Mouse (Mus musculus) liver, embryonic 11.5 days (tissue): Measurements from ENCODE around the gene Gng13. TPM values are rescaled to one million over a fixed set of nuclear protein-coding genes. Genes with fewer than 3 reads are reported as not detected.
"Not testable (repeated sequence)": the region's sequence is repeated elsewhere in the genome, so short reads cannot be mapped to it uniquely, and the experiment has no call there.

Experiments
- ATAC-seq: fragments of 200-750 bp; cut with Nextera tagmentation; replicated peaks from 2 replicates; pipeline ENCODE4 v1.8.0; 2017; ENCODE audit warnings: moderate number of reproducible peaks, mild to moderate bottlenecking, moderate TSS enrichment, moderate library complexity; ENCODE audit not compliant: low FRiP score
- DNase-seq: peaks from one replicate; pipeline ENCODE4 v3.0.0-alpha.2; 2017; ENCODE audit warnings: low spot score
- H3K27ac ChIP-seq: fragments of 300-500 bp; sonication (generic); 2 replicates; pipeline ENCODE4 v1.5.1; 2014; ENCODE audit warnings: mild to moderate bottlenecking, low read depth, low read length, control low read depth
- H3K27me3 ChIP-seq: fragments of 300-500 bp; sonication (generic); replicated peaks from 2 replicates; pipeline ENCODE4 v1.6.1; 2014; ENCODE audit warnings: low read length, mixed read lengths; ENCODE audit not compliant: control insufficient read depth, insufficient read depth
- H3K36me3 ChIP-seq: fragments of 300-500 bp; sonication (generic); 2 replicates; pipeline ENCODE4 v1.6.1; 2014; ENCODE audit warnings: mild to moderate bottlenecking, low read length, moderate library complexity, mixed read lengths; ENCODE audit not compliant: control insufficient read depth, insufficient read depth
- H3K4me1 ChIP-seq: fragments of 300-500 bp; sonication (generic); replicated peaks from 2 replicates; pipeline ENCODE4 v1.6.1; 2014; ENCODE audit warnings: low read length, mixed read lengths; ENCODE audit not compliant: control insufficient read depth, insufficient read depth
- H3K4me2 ChIP-seq: fragments of 300-500 bp; sonication (generic); 2 replicates; pipeline ENCODE4 v1.6.1; 2014; ENCODE audit warnings: mild to moderate bottlenecking, control low read depth, moderate library complexity
- H3K4me3 ChIP-seq: fragments of 300-500 bp; sonication (generic); 2 replicates; pipeline ENCODE4 v1.5.1; 2014; ENCODE audit warnings: low read depth, low read length, control low read depth
- H3K9ac ChIP-seq: fragments of 300-500 bp; sonication (generic); 2 replicates; pipeline ENCODE4 v1.6.1; 2014; ENCODE audit warnings: low read depth, low read length, control low read depth
- H3K9me3 ChIP-seq: fragments of 300-500 bp; sonication (generic); 2 replicates; pipeline ENCODE4 v1.6.1; 2016; ENCODE audit warnings: low read length, inconsistent platforms, mixed read lengths; ENCODE audit not compliant: control insufficient read depth
- WGBS: fragments of 180-500 bp; shearing (Covaris S2); extraction: QIAGEN DNeasy Blood & Tissue Kit; methylation state at CpG from one replicate; pipeline ENCODE4 v1.1.7; 2014; 5-methylcytosine and 5-hydroxymethylcytosine counted together
- polyA plus RNA-seq: library from polyadenylated mRNA; unstranded; fragments of >200 nt; fragmentation: Nextera tagmentation; extraction: Ambion mirVana; gene quantifications from 2 replicates; pipeline ENCODE4 v1.2.1, GENCODE M21; 2014

Gene Gng13
- polyA plus RNA-seq, 1 experiment from 2014 or later = 1.3 TPM

DNA sequence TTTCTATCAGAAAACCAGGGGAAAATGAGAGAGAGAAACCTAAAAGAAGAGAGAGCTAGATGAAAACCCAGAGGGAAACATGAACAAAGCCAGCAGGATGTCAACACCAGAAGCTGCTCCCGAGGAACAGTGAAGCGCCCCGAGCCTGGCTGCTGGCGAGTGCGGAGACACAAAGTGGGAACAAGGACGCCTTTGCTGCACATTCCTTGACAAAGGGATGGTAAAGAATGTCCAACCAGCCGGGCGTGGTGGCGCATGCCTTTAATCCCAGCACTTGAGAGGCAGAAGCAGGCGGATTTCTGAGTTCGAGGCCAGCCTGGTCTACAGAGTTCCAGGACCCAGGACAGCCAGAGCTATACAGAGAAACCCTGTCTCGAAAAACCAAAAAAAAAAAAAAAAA, 24.5 kb downstream of the Gng13 start:
- not testable (repeated sequence) for H3K9ac ChIP-seq, H3K27me3 ChIP-seq, H3K4me2 ChIP-seq, H3K36me3 ChIP-seq, H3K4me3 ChIP-seq, ATAC-seq, H3K4me1 ChIP-seq, H3K9me3 ChIP-seq, DNase-seq, H3K27ac ChIP-seq
- WGBS = 67% methylated on average over 12 of the region's 12 CpGs

DNA sequence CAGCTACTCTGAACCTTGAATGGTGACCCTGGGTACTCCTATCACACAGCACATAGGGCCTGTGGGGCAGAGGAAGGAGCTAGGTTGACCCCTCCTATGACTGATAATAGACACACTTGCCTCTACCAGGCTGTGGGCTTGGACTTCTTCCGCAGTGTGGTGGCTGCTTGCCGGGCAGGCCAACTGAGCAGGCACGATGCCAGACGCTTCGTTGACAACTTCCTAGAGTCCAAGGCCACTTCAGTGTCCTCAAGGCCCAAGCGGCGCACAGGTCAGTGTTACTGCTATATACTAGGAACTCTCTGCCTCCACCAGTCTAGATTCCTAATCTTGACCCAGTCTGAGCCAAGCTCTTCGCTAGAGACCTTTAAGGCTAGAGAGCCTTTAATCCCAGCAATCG, 26.9 kb downstream of the Gng13 start:
- no peak overlapping the region for H3K4me2 ChIP-seq
- no peak overlapping the region for H3K9ac ChIP-seq
- DNase-seq (no peak), ATAC-seq (no peak)
- H3K27me3 ChIP-seq = no peaks in the 10 kb centered on the region; the same call in 1 of the 2 replicates
- no peaks in the 10 kb centered on the region for H3K9me3 ChIP-seq
- H3K4me1 ChIP-seq = no peaks in the 10 kb centered on the region
- H3K4me3 ChIP-seq = no peak overlapping the region
- no peaks in the 10 kb centered on the region for H3K36me3 ChIP-seq
- H3K27ac ChIP-seq = no peak overlapping the region
- WGBS = 90% methylated on average over 9 of the region's 9 CpGs

DNA sequence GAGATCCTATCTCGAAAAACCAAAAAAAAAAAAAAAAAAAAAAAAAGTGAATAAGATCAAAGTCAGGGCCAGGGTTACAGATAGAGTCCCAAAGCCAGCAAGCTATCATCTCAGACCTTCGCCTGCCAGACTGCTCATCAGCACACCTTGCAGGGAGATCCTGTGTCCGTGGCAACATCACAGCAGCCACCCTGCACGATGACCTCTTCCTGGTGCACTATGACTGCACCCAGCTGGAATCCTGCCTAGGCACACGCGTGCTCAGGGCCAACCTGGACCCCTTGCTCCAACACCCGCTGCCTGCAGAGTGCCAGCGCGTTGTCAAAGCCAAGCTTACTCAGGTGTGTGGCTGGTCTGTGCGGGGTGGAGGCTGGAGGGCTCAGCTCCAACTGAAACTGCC, 27.3 kb downstream of the Gng13 start:
- WGBS = 66% methylated on average over 10 of the region's 10 CpGs
- no peak for ATAC-seq
- H3K4me3 ChIP-seq = no peak overlapping the region

DNA sequence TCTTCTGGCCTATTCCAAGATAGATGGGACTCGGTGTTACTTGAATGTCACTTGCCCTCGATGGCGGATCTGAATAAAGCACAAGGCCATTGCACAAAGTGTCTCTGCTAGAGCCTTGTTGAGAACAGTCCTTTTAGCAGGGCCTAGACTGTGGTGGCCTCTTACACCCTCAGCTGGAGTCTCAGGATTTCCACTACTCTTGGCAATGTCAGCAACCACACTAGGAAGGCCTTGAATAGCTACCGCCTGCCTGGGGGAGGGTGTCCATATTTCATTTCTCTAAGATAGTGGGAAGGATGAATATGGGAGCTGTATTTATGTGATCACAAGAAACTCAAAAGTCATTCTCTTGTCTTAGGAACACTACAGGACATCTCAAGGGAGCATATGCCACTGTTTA, 31.3 kb downstream of the Gng13 start:
- Histone ChIP-seq H3K36me3 (no peaks in the 10 kb centered on the region), H3K9me3 (no peaks in the 10 kb centered on the region), H3K27ac (no peak overlapping the region), H3K4me1 (no peaks in the 10 kb centered on the region), H3K4me2 (no peak overlapping the region), H3K9ac (no peak overlapping the region), H3K4me3 (no peak overlapping the region), H3K27me3 (no peaks in the 10 kb centered on the region; the same call in 1 of the 2 replicates)
- no peak for DNase-seq
- 88% methylated on average over 4 of the region's 4 CpGs for WGBS
- no peak for ATAC-seq

More for the DNA sequence above, 27.3 kb downstream of the Gng13 start:
- no peak for DNase-seq
- no peak overlapping the region for H3K27ac ChIP-seq
- H3K27me3 ChIP-seq = no peaks in the 10 kb centered on the region; the same call in 1 of the 2 replicates
- no peaks in the 10 kb centered on the region for H3K9me3 ChIP-seq
- no peaks in the 10 kb centered on the region for H3K36me3 ChIP-seq
- H3K9ac ChIP-seq = no peak overlapping the region
- no peak overlapping the region for H3K4me2 ChIP-seq
- no peaks in the 10 kb centered on the region for H3K4me1 ChIP-seq

DNA sequence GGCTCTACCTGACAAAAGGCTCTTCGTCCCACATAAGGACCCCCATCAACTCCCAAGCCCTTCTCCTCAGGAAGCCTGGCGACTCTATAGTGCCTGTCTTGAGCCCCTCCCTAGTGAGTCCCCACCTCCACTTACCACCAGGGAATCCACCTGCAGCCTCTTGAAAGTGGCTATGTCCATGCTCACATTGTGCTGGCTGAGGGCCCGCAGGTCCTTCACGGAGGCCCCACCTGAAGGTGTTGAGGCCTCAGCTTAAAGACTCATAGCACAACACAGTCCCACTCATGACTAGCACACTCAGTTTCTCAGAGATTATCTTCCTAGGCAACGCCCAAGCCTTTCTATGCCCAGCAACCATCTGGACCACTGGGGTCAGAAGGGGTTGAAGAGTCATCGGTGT, 32.3 kb downstream of the Gng13 start:
- 75% methylated on average over 6 of the region's 6 CpGs for whole genome bisulfite sequencing
- H3K27ac ChIP-seq = no peak overlapping the region
- no peak for ATAC-seq

DNA sequence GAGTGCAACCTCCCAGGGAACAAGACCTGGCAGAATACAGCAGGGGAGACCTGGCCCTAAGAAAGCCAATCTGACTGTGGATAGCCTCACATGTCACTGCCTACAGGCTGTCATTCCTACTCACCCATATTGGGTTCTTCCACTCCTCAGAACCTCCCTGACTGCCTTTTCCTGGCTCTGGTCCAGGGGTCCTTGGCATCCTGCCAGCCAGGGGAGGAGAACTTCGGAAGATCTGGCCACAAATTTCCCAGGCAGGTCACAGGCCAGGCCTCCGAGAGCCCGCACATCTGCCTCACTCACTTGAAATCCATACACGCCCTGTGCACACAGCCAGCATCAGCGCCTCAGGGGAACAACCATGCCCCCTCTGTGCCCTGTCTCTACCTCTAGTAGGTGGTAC, 34.5 kb downstream of the Gng13 start:
- H3K4me1 ChIP-seq = no peaks in the 10 kb centered on the region
- no peak overlapping the region for H3K9ac ChIP-seq
- no peaks in the 10 kb centered on the region for H3K9me3 ChIP-seq
- no peak for DNase-seq
- no peaks in the 10 kb centered on the region for H3K36me3 ChIP-seq
- no peak overlapping the region for H3K27ac ChIP-seq
- 58% methylated on average over 5 of the region's 5 CpGs for WGBS
- H3K4me2 ChIP-seq = no peak overlapping the region
- no peak for ATAC-seq
- H3K4me3 ChIP-seq = no peak overlapping the region
- no peaks in the 10 kb centered on the region; the same call in 1 of the 2 replicates for H3K27me3 ChIP-seq

More for the DNA sequence above, 32.3 kb downstream of the Gng13 start:
- DNase-seq = no peak
- no peaks in the 10 kb centered on the region for H3K9me3 ChIP-seq
- no peaks in the 10 kb centered on the region for H3K36me3 ChIP-seq
- no peak overlapping the region for H3K4me2 ChIP-seq
- H3K4me1 ChIP-seq = no peaks in the 10 kb centered on the region
- H3K27me3 ChIP-seq = no peaks in the 10 kb centered on the region; the same call in 1 of the 2 replicates
- H3K4me3 ChIP-seq = no peak overlapping the region
- H3K9ac ChIP-seq = no peak overlapping the region

DNA sequence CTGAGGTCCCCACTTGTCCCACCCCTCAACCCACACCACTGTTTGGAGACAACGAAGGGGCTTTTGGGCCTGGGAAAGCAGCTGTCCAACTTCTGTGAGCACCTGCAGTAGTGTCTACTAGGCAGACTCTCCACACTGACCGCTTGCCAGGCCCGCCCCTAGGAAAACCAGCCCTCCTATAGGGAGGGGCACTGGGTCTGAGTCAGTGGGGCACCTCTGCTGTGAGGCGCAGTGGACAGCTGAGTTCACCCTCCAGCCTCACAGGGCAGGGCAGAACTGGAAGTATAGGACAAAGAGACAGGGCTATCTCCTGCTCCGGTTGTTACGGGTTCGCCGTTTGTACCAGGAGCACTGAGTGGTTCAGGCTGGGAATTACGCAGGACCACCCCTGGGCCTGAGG, 37.3 kb downstream of the Gng13 start, which contains the start of gene Msln:
Gene Msln (minus strand): TSS at position 138 of the 400 bp plus-strand sequence.
- no peak within 1 kb of the TSS for H3K27ac ChIP-seq
- H3K4me1 ChIP-seq = no peaks in the 10 kb centered on the region
- ATAC-seq (no peak), DNase-seq (no peak)
- H3K27me3 ChIP-seq = no peaks in the 10 kb centered on the region
- no peaks in the 10 kb centered on the region for H3K36me3 ChIP-seq
- no peaks in the 10 kb centered on the region for H3K9me3 ChIP-seq
- H3K4me2 ChIP-seq = no peak within 1 kb of the TSS
- WGBS = 84% methylated on average over 9 of the region's 9 CpGs
- no peak within 1 kb of the TSS for H3K9ac ChIP-seq
- H3K4me3 ChIP-seq = no peak within 1 kb of the TSS

DNA sequence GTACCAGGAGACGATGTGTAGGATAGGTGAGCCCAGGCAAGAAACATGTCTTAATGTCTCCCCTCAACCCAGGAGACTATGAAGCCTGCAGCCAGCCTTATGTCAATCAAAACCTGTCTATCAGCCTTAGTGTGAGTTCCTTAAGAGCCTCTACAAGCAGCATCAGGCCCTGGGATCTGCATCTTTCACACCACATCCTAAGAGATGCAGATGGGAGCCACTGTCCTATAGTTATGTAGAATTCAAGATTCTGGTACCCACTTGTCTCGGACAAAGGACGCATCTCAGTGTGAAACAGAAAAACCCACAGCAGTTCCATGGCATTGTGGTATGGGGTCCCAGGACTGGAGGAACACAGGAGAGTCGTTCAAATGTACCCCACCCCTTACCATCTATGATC, 38.1 kb downstream of the Gng13 start:
- WGBS = 70% methylated on average over 4 of the region's 4 CpGs
- no peaks in the 10 kb centered on the region for H3K36me3 ChIP-seq
- no peak for ATAC-seq

DNA sequence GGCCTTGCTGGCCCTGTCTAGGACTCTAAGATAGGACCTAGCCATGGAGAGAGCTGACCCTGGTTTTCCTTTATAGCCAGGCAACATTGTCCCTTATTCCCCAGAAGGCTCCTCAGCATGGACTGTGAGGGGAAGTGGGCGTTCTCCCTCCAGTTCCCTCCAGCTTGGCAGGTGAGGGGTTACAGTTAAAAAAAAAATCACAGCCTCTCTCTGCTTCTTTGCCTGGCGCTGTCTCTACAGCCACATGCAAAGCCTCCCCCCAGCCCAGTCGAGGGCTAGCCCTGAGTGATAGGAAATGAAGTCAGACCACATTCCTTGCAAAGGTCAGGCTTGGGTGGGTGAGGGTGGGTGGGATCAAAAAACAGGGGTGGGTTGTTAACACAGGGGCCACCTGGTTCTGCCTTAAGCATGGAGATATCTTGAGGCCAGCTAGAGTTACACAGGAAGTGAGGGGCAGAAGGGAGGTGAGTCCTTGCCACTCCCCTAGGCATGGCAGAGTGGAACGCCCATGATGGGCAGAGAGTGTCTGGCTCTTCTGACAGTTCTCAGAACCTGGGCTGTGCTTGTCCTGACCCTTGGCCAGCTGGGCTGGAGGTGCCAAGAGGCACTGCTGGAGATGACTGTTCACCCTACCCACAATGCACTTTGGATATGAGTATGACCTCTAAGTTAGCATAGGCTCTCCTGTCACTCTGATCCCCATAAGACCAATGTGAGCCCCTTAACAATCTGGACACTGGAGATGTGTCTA, 38.8 kb downstream of the Gng13 start:
- Histone ChIP-seq H3K4me3 (no peak overlapping the region), H3K9me3 (no peaks in the 10 kb centered on the region), H3K4me2 (no peak overlapping the region), H3K4me1 (no peaks in the 10 kb centered on the region), H3K36me3 (no peaks in the 10 kb centered on the region), H3K27ac (no peak overlapping the region), H3K27me3 (no peaks in the 10 kb centered on the region), H3K9ac (no peak overlapping the region)
- WGBS = 31% methylated on average over 4 of the region's 4 CpGs
- DNase-seq (no peak), ATAC-seq (no peak)

More for the DNA sequence above, 38.1 kb downstream of the Gng13 start:
- Histone ChIP-seq H3K4me1 (no peaks in the 10 kb centered on the region), H3K27me3 (no peaks in the 10 kb centered on the region), H3K9ac (no peak overlapping the region), H3K27ac (no peak overlapping the region), H3K4me3 (no peak overlapping the region), H3K4me2 (no peak overlapping the region), H3K9me3 (no peaks in the 10 kb centered on the region)
- no peak for DNase-seq
